Mouse (Mus musculus) MEL (cell line): ENCODE results near the gene Phf3. TPM values are rescaled to one million over a fixed set of nuclear protein-coding genes. Genes with fewer than 3 reads are reported as not detected.

Experiments
- DNase-seq: peaks from one replicate; pipeline ENCODE4 v3.0.0; 2011; ENCODE audit warnings: low read depth, low spot score
- H3K27ac ChIP-seq: 2 replicates; pipeline ENCODE4 v1.5.1; 2012; ENCODE audit warnings: low read depth, mild to moderate bottlenecking, control low read depth, low read length, moderate library complexity; ENCODE audit not compliant: control insufficient read depth
- H3K27me3 ChIP-seq, 2 experiments: fragments of 150-350 bp in 1 of 2; sonication (generic) in 1 of 2; 2 replicates each; pipeline ENCODE4 v1.6.1; 2012; ENCODE audit warnings: low read length in 2 of 2, mild to moderate bottlenecking in 2 of 2, improper control_type of control experiment in 1 of 2, moderate library complexity in 1 of 2; ENCODE audit not compliant: insufficient read depth in 2 of 2, control insufficient read depth in 1 of 2
- H3K36me3 ChIP-seq, 2 experiments: 2 replicates each; pipeline ENCODE4 v1.6.1; 2012 to 2014; ENCODE audit warnings: low read length in 2 of 2, improper control_type of control experiment in 1 of 2, inconsistent platforms in 1 of 2, mild to moderate bottlenecking in 1 of 2; ENCODE audit not compliant: insufficient read depth in 2 of 2, control insufficient read depth in 1 of 2
- H3K4me1 ChIP-seq, 2 experiments: fragments of 150-350 bp in 1 of 2; sonication (generic) in 1 of 2; 2 replicates each; pipeline ENCODE4 v1.6.1; 2012; ENCODE audit warnings: low read length in 2 of 2, improper control_type of control experiment in 1 of 2, mild to moderate bottlenecking in 1 of 2; ENCODE audit not compliant: insufficient read depth in 2 of 2, control insufficient read depth in 1 of 2
- H3K4me3 ChIP-seq, 2 experiments: fragments of 150-350 bp in 1 of 2; sonication (generic) in 1 of 2; 2 replicates each; pipeline ENCODE4 v1.5.1; 2012; ENCODE audit warnings: low read depth in 2 of 2, low read length in 2 of 2, mild to moderate bottlenecking in 2 of 2, moderate library complexity in 2 of 2, control low read depth in 1 of 2, improper control_type of control experiment in 1 of 2; ENCODE audit not compliant: control insufficient read depth in 1 of 2, insufficient read depth in 1 of 2
- H3K79me2 ChIP-seq: 2 replicates; pipeline ENCODE4 v1.6.1; 2012; ENCODE audit warnings: mild to moderate bottlenecking, low read length, moderate library complexity; ENCODE audit not compliant: control insufficient read depth, poor library complexity, insufficient read depth
- H3K9ac ChIP-seq: 2 replicates; pipeline ENCODE4 v1.6.1; 2012; ENCODE audit warnings: low read depth, mild to moderate bottlenecking, control low read depth, low read length, moderate library complexity; ENCODE audit not compliant: control insufficient read depth, poor library complexity, severe bottlenecking
- H3K9me3 ChIP-seq: fragments of 150-350 bp; sonication (generic); replicated peaks from 2 replicates; pipeline ENCODE4 v1.6.1; 2012; ENCODE audit warnings: mild to moderate bottlenecking, low read length, improper control_type of control experiment, moderate library complexity; ENCODE audit not compliant: insufficient read depth
- BHLHE40 ChIP-seq: IDR thresholded peaks from 2 replicates; pipeline ENCODE4 v1.6.1; 2012; ENCODE audit warnings: low read depth, mild to moderate bottlenecking, inconsistent platforms, low read length, improper control_type of control experiment, borderline replicate concordance
- CTCF ChIP-seq, 3 experiments: IDR thresholded peaks in 2 of 3; conservative IDR thresholded peaks in 1 of 3; 2 replicates each; pipeline ENCODE4 v1.5.1; 2011 to 2012; ENCODE audit warnings: low read length in 3 of 3, low read depth in 2 of 3, mild to moderate bottlenecking in 2 of 3, improper control_type of control experiment in 1 of 3, inconsistent platforms in 1 of 3, mixed read lengths in 1 of 3, moderate library complexity in 1 of 3; ENCODE audit not compliant: control insufficient read depth in 1 of 3, insufficient read depth in 1 of 3, poor library complexity in 1 of 3, severe bottlenecking in 1 of 3
- E2F4 ChIP-seq: IDR thresholded peaks from 2 replicates; pipeline ENCODE4 v1.6.1; 2011; ENCODE audit warnings: low read depth, low read length, improper control_type of control experiment, borderline replicate concordance
- ETS1 ChIP-seq: IDR thresholded peaks from 2 replicates; pipeline ENCODE4 v1.6.1; 2012; ENCODE audit warnings: low read depth, mild to moderate bottlenecking, inconsistent platforms, low read length, improper control_type of control experiment, moderate library complexity
- GATA1 ChIP-seq: IDR thresholded peaks from 2 replicates; pipeline ENCODE4 v1.6.1; 2011; ENCODE audit warnings: low read depth, low read length, improper control_type of control experiment
- HCFC1 ChIP-seq: IDR thresholded peaks from 2 replicates; pipeline ENCODE4 v1.6.1; 2012; ENCODE audit warnings: low read depth, mild to moderate bottlenecking, inconsistent platforms, low read length, improper control_type of control experiment, moderate library complexity
- JUND ChIP-seq: IDR thresholded peaks from 2 replicates; pipeline ENCODE4 v1.6.1; 2011; ENCODE audit warnings: low read depth, mild to moderate bottlenecking, improper control_type of control experiment, low read length
- MAZ ChIP-seq: IDR thresholded peaks from 2 replicates; pipeline ENCODE4 v1.6.1; 2012; ENCODE audit warnings: low read depth, mild to moderate bottlenecking, inconsistent platforms, low read length, improper control_type of control experiment
- MEF2A ChIP-seq: IDR thresholded peaks from 2 replicates; pipeline ENCODE4 v1.6.1; 2014; ENCODE audit warnings: low read depth, mild to moderate bottlenecking, inconsistent platforms, low read length, improper control_type of control experiment; ENCODE audit not compliant: poor library complexity, insufficient replicate concordance, severe bottlenecking; ENCODE audit errors: extremely low read depth
- MYB ChIP-seq: IDR thresholded peaks from 2 replicates; pipeline ENCODE4 v1.6.1; 2011; ENCODE audit warnings: mild to moderate bottlenecking, low read depth, low read length, improper control_type of control experiment
- MYC ChIP-seq: IDR thresholded peaks from 2 replicates; pipeline ENCODE4 v1.6.1; 2011; ENCODE audit warnings: low read depth, mild to moderate bottlenecking, low read length, improper control_type of control experiment, moderate library complexity
- NRF1 ChIP-seq: IDR thresholded peaks from 2 replicates; pipeline ENCODE4 v1.6.1; 2014; ENCODE audit warnings: low read depth, mild to moderate bottlenecking, inconsistent platforms, low read length, improper control_type of control experiment, moderate library complexity; ENCODE audit not compliant: poor library complexity, insufficient read depth, severe bottlenecking
- POLR2A ChIP-seq, 2 experiments: IDR thresholded peaks; 2 replicates each; pipeline ENCODE4 v1.6.1; 2011 to 2012; ENCODE audit warnings: low read length in 2 of 2, mild to moderate bottlenecking in 2 of 2, control low read depth in 1 of 2, improper control_type of control experiment in 1 of 2, low read depth in 1 of 2, moderate library complexity in 1 of 2; ENCODE audit not compliant: control insufficient read depth in 1 of 2, insufficient read depth in 1 of 2, poor library complexity in 1 of 2
- POLR2AphosphoS5 ChIP-seq: IDR thresholded peaks from 2 replicates; pipeline ENCODE4 v1.6.1; 2012; ENCODE audit warnings: low read depth, borderline replicate concordance, mild to moderate bottlenecking, inconsistent platforms, low read length, moderate library complexity, mixed read lengths
- SIN3A ChIP-seq: IDR thresholded peaks from 2 replicates; pipeline ENCODE4 v1.6.1; 2012; ENCODE audit warnings: low read length, improper control_type of control experiment, inconsistent platforms
- TBP ChIP-seq: IDR thresholded peaks from 2 replicates; pipeline ENCODE4 v1.8.0; 2011; ENCODE audit warnings: low read depth, low read length, improper control_type of control experiment
- UBTF ChIP-seq: IDR thresholded peaks from 2 replicates; pipeline ENCODE4 v1.6.1; 2012; ENCODE audit warnings: low read depth, mild to moderate bottlenecking, inconsistent platforms, low read length, improper control_type of control experiment, moderate library complexity, borderline replicate concordance; ENCODE audit not compliant: insufficient read depth
- USF1 ChIP-seq: IDR thresholded peaks from 2 replicates; pipeline ENCODE4 v1.6.1; 2014; ENCODE audit warnings: low read depth, mild to moderate bottlenecking, inconsistent platforms, low read length, improper control_type of control experiment, moderate library complexity
- ZC3H11A ChIP-seq: IDR thresholded peaks from 2 replicates; pipeline ENCODE4 v1.6.1; 2012; ENCODE audit warnings: low read depth, mild to moderate bottlenecking, inconsistent platforms, low read length, improper control_type of control experiment
- ZNF384 ChIP-seq: IDR thresholded peaks from 2 replicates; pipeline ENCODE4 v1.6.1; 2012; ENCODE audit warnings: low read depth, mild to moderate bottlenecking, inconsistent platforms, low read length, improper control_type of control experiment
- polyA plus RNA-seq, 2 experiments: library from polyadenylated mRNA; stranded (reverse) in 1 of 2; unstranded in 1 of 2; fragments of >175 nt in 1 of 2; fragments of >200 nt in 1 of 2; gene quantifications; 2 replicates each; pipeline versions ENCODE4 v1.2.1 to v1.2.4; 2012; ENCODE audit warnings: low replicate concordance in 2 of 2, low read depth in 1 of 2; ENCODE audit not compliant: insufficient read length in 2 of 2, insufficient read depth in 1 of 2, missing spikeins in 1 of 2
- total RNA-seq: library from RNA; depleted of rRNA; stranded (reverse); fragments of 300-350 nt; gene quantifications from 2 replicates; pipeline ENCODE4 v1.2.3, GENCODE M21; 2012

Phf3 gene
- total and polyA plus RNA-seq, 3 experiments: 32.5 to 606 (median 50.6) TPM

- Histone ChIP-seq H3K27me3 (no peaks in the 10 kb centered on the region), H3K4me3 (peak overlapping the region; percentile 82 to 95), H3K9me3 (no peaks in the 10 kb centered on the region), H3K9ac (peak overlapping the region; percentile 93), H3K79me2 (peaks cover 42% of the 10 kb centered on the region), H3K27ac (peak overlapping the region; percentile 84), H3K4me1 (peaks cover 0 to 2% of the 10 kb centered on the region in 2 experiments; a peak in 3 of 4 replicates), H3K36me3 (peaks cover 1 to 22% of the 10 kb centered on the region in 2 experiments; a peak in 2 of 4 replicates)
- DNase-seq: peak; percentile 74
- TF ChIP-seq SIN3A: 0 out of 2 replicates have a peak, but pooled peaks have one; percentile 52
- peak; percentile 40; the same call in 1 of the 2 replicates for TF ChIP-seq TBP
- TF ChIP-seq MYC: no peak
- peak in 1 of 2 experiments; percentile 40; a peak in 1 of 4 replicates for TF ChIP-seq POLR2A (IDR thresholded peaks at IDR 0.05; ENCODE audit: control insufficient read depth in 1 of 2, insufficient read depth in 1 of 2, low read depth in 1 of 2, low read length in 2 of 2, poor library complexity in 1 of 2)
- 0 out of 2 replicates have a peak, but pooled peaks have one; percentile 59 for TF ChIP-seq UBTF
- peak; percentile 69; the same call in 1 of the 2 replicates for TF ChIP-seq USF1
- TF ChIP-seq ZC3H11A: no peak
Measured at GRCm38 (mm10) chr1:30872836-30873540, 733 bp downstream of the Phf3 start.

- H3K4me3 ChIP-seq: no peak overlapping the region
- DNase-seq: no peak
- peaks cover 0 to 2% of the 10 kb centered on the region in 2 experiments; a peak in 3 of 4 replicates for H3K4me1 ChIP-seq
- no peaks in the 10 kb centered on the region for H3K9me3 ChIP-seq
- TF ChIP-seq MEF2A (no peak), CTCF (IDR thresholded peaks at IDR 0.05 in 2 of 3, conservative IDR thresholded peaks at IDR 0.05 in 1 of 3; ENCODE audit: control insufficient read depth in 1 of 3, insufficient read depth in 1 of 3, low read depth in 2 of 3, low read length in 3 of 3, poor library complexity in 1 of 3, severe bottlenecking in 1 of 3) (no peak), POLR2AphosphoS5 (no peak), JUND (no peak), MAZ (no peak), NRF1 (no peak), ZNF384 (no peak), E2F4 (no peak), TBP (no peak), GATA1 (no peak), MYB (no peak), UBTF (no peak), ETS1 (no peak), BHLHE40 (no peak), HCFC1 (no peak)
- H3K36me3 ChIP-seq: peaks cover 1 to 22% of the 10 kb centered on the region in 2 experiments; a peak in 2 of 4 replicates
- no peak overlapping the region for H3K27ac ChIP-seq
- H3K9ac ChIP-seq: no peak overlapping the region
- no peaks in the 10 kb centered on the region for H3K27me3 ChIP-seq
- peaks cover 62% of the 10 kb centered on the region for H3K79me2 ChIP-seq
Measured at GRCm38 (mm10) chr1:30867786-30868185, 5.9 kb downstream of the Phf3 start.
